Mouse (Mus musculus) midbrain, embryonic 11.5 days (tissue): ENCODE data around the gene Grm7. TPM values are rescaled to one million over a fixed set of nuclear protein-coding genes. Genes with fewer than 3 reads are reported as not detected.

Source experiments
- ATAC-seq: fragments of 200-750 bp; cut with Nextera tagmentation; 2 replicates; pipeline ENCODE4 v1.8.0; 2017; ENCODE audit warnings: moderate TSS enrichment, moderate library complexity; ENCODE audit not compliant: low FRiP score
- DNase-seq: peaks from one replicate; pipeline ENCODE4 v3.0.0; 2015; ENCODE audit warnings: low spot score; ENCODE audit errors: missing footprints
- H3K27ac ChIP-seq: fragments of 300-500 bp; sonication (generic); 2 replicates; pipeline ENCODE4 v1.5.1; 2014; ENCODE audit warnings: low read depth, low read length
- H3K27me3 ChIP-seq: fragments of 300-500 bp; sonication (generic); 2 replicates; pipeline ENCODE4 v1.6.1; 2014; ENCODE audit warnings: mild to moderate bottlenecking, low read length, moderate library complexity, mixed read lengths; ENCODE audit not compliant: control insufficient read depth, insufficient read depth
- H3K36me3 ChIP-seq: fragments of 300-500 bp; sonication (generic); 2 replicates; pipeline ENCODE4 v1.6.1; 2014; ENCODE audit warnings: mild to moderate bottlenecking, low read length, moderate library complexity, mixed read lengths; ENCODE audit not compliant: control insufficient read depth, insufficient read depth
- H3K4me1 ChIP-seq: fragments of 300-500 bp; sonication (generic); 2 replicates; pipeline ENCODE4 v1.6.1; 2014; ENCODE audit warnings: low read length; ENCODE audit not compliant: control insufficient read depth, insufficient read depth
- H3K4me2 ChIP-seq: fragments of 300-500 bp; sonication (generic); 2 replicates; pipeline ENCODE4 v1.6.1; 2014; ENCODE audit warnings: mild to moderate bottlenecking, moderate library complexity
- H3K4me3 ChIP-seq: fragments of 300-500 bp; sonication (generic); 2 replicates; pipeline ENCODE4 v1.5.1; 2014; ENCODE audit warnings: low read depth, low read length
- H3K9ac ChIP-seq: fragments of 300-500 bp; sonication (generic); 2 replicates; pipeline ENCODE4 v1.6.1; 2014; ENCODE audit warnings: low read length
- H3K9me3 ChIP-seq: fragments of 300-500 bp; sonication (generic); 2 replicates; pipeline ENCODE4 v1.6.1; 2016; ENCODE audit warnings: low read length; ENCODE audit not compliant: control insufficient read depth
- WGBS: fragments of 180-500 bp; shearing (Covaris S2); extraction: QIAGEN DNeasy Blood & Tissue Kit; methylation state at CpG from one replicate; pipeline ENCODE4 v1.1.7; 2014; 5-methylcytosine and 5-hydroxymethylcytosine counted together
- polyA plus RNA-seq: library from polyadenylated mRNA; unstranded; fragments of >200 nt; fragmentation: Nextera tagmentation; extraction: Ambion mirVana; gene quantifications from 2 replicates; pipeline ENCODE4 v1.2.1, GENCODE M21; 2014

Grm7 gene
- polyA plus RNA-seq, 1 experiment from 2014 or later, result 2.2 TPM

DNA sequence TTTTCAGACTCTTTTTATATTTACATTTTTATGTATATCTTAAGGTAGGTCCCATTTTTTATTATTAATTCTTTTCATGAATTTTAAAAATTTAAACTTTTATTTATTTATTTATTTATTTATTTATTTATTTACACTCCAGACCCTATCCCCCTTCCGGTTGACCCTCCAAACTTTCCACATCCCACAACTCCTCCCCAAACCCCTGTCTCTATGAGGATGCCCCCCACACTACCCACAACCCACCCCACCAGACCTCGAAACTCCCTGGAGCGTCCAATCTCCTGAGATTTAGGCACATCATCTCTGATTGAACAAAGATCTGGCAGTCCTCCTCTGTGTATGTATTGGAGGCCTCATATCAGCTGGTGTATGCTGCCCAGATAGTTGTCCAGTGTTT, 69.6 kb downstream of the Grm7 start:
- no peak overlapping the region for H3K27ac ChIP-seq
- no peak for DNase-seq
- H3K27me3 ChIP-seq, result no peaks in the 10 kb centered on the region
- H3K4me2 ChIP-seq, result no peak overlapping the region
- H3K4me3 ChIP-seq, result no peak overlapping the region
- H3K4me1 ChIP-seq, result no peaks in the 10 kb centered on the region
- H3K9me3 ChIP-seq, result no peaks in the 10 kb centered on the region
- ATAC-seq, result no peak
- no peak overlapping the region for H3K9ac ChIP-seq
- H3K36me3 ChIP-seq, result no peaks in the 10 kb centered on the region
- 85% methylated on average over 3 of the region's 3 CpGs for WGBS

DNA sequence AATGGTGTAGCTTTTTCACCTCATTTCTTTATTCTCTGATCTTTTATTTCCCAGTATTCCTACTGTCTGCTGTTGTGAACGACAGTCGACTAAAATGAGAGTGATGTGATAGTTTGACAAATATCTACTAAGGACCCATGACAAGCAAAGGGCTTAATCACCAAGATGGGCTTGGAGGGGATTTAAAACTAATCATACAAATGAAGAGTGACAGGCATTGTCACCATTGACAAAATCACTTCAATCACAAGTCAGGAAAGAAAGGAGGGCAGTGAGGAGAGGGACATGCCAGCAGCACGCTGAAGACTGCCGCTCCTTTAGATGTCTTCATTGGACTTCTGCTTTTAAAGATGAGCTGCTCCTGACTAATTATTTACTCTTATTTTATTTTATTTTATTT, 78.0 kb downstream of the Grm7 start:
- H3K4me3 ChIP-seq, result no peak overlapping the region
- H3K27me3 ChIP-seq, result no peaks in the 10 kb centered on the region
- no peaks in the 10 kb centered on the region for H3K36me3 ChIP-seq
- no peak overlapping the region for H3K27ac ChIP-seq
- H3K4me2 ChIP-seq, result no peak overlapping the region
- WGBS, result 50% methylated on average over 4 of the region's 4 CpGs
- DNase-seq (no peak), ATAC-seq (no peak)
- H3K9ac ChIP-seq, result no peak overlapping the region
- H3K4me1 ChIP-seq, result no peaks in the 10 kb centered on the region
- no peaks in the 10 kb centered on the region for H3K9me3 ChIP-seq

DNA sequence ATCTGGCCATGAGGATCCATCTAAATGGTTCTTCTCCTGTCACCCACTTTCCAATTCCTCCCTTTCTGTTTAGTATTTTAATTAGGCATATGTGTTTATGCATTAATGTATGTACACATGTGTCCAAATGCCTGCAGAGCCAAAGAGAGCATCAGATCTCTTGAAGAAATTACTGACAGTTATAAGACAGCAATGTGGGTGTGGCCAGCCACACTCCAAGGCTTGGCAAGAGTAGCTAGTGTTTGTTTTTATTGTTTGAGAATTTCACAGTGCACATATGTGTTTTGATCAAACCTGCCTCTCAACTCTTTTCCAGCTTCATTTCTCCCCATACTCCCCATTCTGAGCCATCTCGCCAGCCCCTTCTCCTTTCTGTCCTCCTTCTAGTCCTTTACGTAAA, 88.5 kb downstream of the Grm7 start:
- Histone ChIP-seq H3K36me3 (no peaks in the 10 kb centered on the region), H3K9me3 (no peaks in the 10 kb centered on the region), H3K27ac (no peak overlapping the region), H3K4me1 (no peaks in the 10 kb centered on the region), H3K4me3 (no peak overlapping the region), H3K27me3 (no peaks in the 10 kb centered on the region), H3K9ac (no peak overlapping the region), H3K4me2 (no peak overlapping the region)
- ATAC-seq (no peak), DNase-seq (no peak)
- 86% methylated on average over 2 of the region's 2 CpGs for WGBS

DNA sequence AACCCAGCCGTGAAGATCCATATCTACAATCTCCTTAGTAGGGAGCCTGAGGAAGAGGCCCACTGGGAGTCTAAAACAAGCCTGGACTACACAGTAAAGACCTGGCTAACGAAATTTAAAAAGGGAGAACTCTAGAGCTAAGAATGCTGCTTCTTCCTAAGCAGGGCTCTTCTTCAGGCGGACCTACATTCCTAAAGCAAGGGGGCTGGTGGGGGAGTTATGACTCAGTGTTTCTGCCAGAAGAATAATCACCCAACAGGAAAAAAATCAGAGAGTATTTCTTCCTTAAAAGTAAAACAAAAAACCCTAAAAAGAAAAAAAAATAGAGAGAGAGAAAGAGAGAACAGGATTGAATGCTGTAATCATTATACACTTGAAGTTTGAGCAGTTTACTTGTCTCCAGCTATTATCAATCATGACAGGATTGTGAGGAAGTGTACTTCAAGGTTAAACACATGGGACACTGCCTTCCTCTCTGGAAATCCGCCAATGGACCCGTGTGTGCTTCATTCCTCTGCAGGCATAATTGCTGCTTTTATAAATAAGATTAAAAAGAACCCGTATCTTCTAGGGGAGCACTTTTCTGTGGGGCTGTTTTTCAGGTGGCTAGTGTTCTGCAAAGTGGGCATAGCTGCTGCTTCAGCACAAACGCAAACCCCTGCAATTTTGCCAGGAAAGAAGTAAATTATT, 98.7 kb downstream of the Grm7 start:
- DNase-seq, result no peak
- 72% methylated on average over 7 of the region's 7 CpGs for WGBS

DNA sequence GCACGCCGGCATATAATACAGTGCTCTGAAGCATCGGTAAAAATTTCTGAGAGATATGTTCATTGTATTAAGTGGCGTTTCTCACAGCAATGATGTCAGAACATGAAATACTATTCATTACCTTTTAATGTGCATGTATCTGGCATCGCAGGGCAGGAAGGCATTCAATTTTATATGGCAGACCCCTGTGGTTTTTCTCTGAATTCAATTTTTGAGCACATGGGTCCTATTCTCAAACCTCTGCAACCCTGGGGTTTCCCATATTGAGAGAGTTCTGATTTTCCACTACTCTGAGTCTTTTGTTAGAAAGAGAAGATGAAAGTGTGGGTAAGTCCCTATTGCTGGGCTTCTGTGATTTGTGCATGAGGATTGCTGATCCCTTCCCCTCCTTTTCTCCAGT, 110.5 kb downstream of the Grm7 start:
- Histone ChIP-seq H3K9ac (no peak overlapping the region), H3K9me3 (no peaks in the 10 kb centered on the region), H3K4me3 (no peak overlapping the region), H3K27me3 (no peaks in the 10 kb centered on the region), H3K4me1 (no peaks in the 10 kb centered on the region), H3K4me2 (no peak overlapping the region), H3K36me3 (no peaks in the 10 kb centered on the region), H3K27ac (no peak overlapping the region)
- ATAC-seq (no peak), DNase-seq (no peak)
- WGBS, result 91% methylated on average over 5 of the region's 5 CpGs

More for the DNA sequence above, 98.7 kb downstream of the Grm7 start:
- Histone ChIP-seq H3K4me3 (no peak overlapping the region), H3K27me3 (no peaks in the 10 kb centered on the region), H3K27ac (no peak overlapping the region), H3K4me2 (no peak overlapping the region), H3K9ac (no peak overlapping the region), H3K9me3 (no peaks in the 10 kb centered on the region), H3K36me3 (no peaks in the 10 kb centered on the region), H3K4me1 (no peaks in the 10 kb centered on the region)
- ATAC-seq, result no peak

DNA sequence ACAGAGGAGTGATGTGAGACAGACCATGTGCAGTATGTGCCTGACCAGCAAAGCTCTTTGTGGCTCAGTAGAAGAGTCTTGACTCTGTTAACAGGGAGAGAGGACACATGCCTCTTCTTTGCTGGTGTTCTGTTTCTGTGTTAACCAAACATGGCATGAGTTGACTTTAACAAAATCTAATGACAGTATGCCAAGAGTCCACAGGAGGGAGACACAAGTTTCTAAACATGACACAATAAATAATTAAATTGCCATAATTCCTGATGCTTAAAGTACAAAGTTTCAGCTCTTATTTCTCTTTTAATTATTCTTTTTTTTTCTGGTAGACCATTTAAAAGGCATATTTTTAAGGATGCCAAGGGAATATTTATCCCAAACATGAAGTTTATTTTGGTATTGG, 124.2 kb downstream of the Grm7 start:
- ATAC-seq, result no peak
- H3K9ac ChIP-seq, result no peak overlapping the region
- no peaks in the 10 kb centered on the region for H3K9me3 ChIP-seq
- DNase-seq, result no peak
- H3K4me2 ChIP-seq, result no peak overlapping the region
- no peaks in the 10 kb centered on the region for H3K36me3 ChIP-seq
- no peak overlapping the region for H3K4me3 ChIP-seq
- no peak overlapping the region for H3K27ac ChIP-seq
- H3K4me1 ChIP-seq, result peaks cover 3% of the 10 kb centered on the region
- no peaks in the 10 kb centered on the region for H3K27me3 ChIP-seq

DNA sequence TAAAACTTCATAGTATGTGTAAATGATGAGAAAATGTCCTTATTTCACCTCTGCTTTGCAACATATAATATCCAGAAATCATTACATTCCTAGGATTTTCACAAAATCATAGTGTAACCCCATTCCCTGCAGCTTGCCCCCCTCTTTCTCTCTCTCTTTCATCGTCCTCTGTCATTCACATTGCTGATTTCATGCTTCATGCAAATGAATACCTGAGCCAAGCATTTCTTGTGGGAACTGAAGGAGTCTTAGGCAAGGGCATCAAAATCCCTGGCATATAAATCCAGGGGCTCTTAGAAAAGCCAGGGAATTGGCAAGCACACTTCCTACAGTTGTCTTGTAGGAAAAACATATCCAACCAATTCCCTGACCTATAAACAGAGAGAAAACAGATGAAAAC, 127.3 kb downstream of the Grm7 start:
- H3K9me3 ChIP-seq, result no peaks in the 10 kb centered on the region
- H3K4me1 ChIP-seq, result peaks cover 3% of the 10 kb centered on the region
- no peak overlapping the region for H3K9ac ChIP-seq
- no peak overlapping the region for H3K4me2 ChIP-seq
- no peaks in the 10 kb centered on the region for H3K27me3 ChIP-seq
- DNase-seq (no peak), ATAC-seq (peak; percentile 67; the same call in 1 of the 2 replicates)
- H3K4me3 ChIP-seq, result no peak overlapping the region
- 21% methylated on average over 1 of the region's 1 CpGs for WGBS
- no peak overlapping the region for H3K27ac ChIP-seq
- no peaks in the 10 kb centered on the region for H3K36me3 ChIP-seq

DNA sequence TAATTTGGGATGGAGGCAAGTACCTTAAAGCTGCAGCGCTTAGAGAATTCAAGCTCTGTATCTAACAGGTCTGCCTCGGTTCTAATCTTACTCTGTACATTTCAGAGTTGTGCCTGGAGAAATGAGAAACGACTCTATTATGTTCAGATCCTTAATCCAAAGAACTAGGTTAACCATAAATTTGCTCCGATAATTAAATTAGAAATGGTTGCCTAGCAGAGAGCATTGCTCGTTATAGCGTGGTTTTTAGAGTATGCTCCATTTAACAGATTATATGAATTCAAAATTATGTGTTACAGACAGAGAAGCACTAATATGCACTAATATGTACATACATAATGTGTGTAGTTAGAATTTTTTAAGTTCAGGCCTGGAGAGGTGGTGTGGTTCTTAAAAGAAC, 130.7 kb downstream of the Grm7 start:
- no peaks in the 10 kb centered on the region for H3K36me3 ChIP-seq
- H3K27me3 ChIP-seq, result no peaks in the 10 kb centered on the region
- H3K4me2 ChIP-seq, result no peak overlapping the region
- ATAC-seq (no peak), DNase-seq (no peak)
- WGBS, result 88% methylated on average over 6 of the region's 6 CpGs
- H3K9me3 ChIP-seq, result no peaks in the 10 kb centered on the region
- no peak overlapping the region for H3K9ac ChIP-seq
- H3K27ac ChIP-seq, result no peak overlapping the region
- H3K4me1 ChIP-seq, result no peaks in the 10 kb centered on the region
- no peak overlapping the region for H3K4me3 ChIP-seq

DNA sequence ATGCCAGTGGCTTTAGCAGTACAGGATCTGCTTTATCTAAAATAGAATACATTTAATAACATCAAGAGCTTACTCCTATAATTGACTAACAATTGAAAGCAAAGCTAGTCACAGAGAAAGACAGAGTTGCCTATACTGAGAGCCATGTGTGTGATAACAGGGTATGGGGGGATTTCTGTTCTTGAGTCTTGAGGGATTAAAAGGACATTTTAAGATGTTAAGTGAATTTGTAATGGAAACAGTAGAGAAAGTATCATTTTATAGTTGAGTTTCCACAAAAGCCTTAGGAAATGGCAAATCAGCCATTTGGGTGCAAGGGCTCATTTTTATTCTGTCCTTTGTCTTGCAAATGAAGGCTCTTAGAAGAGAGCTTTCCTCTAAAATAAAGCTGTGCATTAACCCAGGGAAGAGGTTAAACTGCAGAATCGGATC, 140.1 kb downstream of the Grm7 start:
- H3K36me3 ChIP-seq, result no peaks in the 10 kb centered on the region
- peaks cover 4% of the 10 kb centered on the region; the same call in 1 of the 2 replicates for H3K4me1 ChIP-seq
- 5% methylated on average over 1 of the region's 1 CpGs for WGBS
- no peak overlapping the region for H3K4me2 ChIP-seq
- ATAC-seq (peak; percentile 80), DNase-seq (peak; percentile 86)
- no peaks in the 10 kb centered on the region for H3K9me3 ChIP-seq
- no peaks in the 10 kb centered on the region for H3K27me3 ChIP-seq
- no peak overlapping the region for H3K4me3 ChIP-seq
- H3K27ac ChIP-seq, result no peak overlapping the region; the same call in 1 of the 2 replicates
- no peak overlapping the region for H3K9ac ChIP-seq
